Mouse (Mus musculus) heart, embryonic 12.5 days (tissue): ENCODE data around the gene Dysf. TPM values are rescaled to one million over a fixed set of nuclear protein-coding genes. Genes with fewer than 3 reads are reported as not detected.
A peak's percentile ranks its signal among the peaks of the same experiment; 100 is the strongest.

Source experiments
- ATAC-seq: fragments of 200-750 bp; cut with Nextera tagmentation; 2 replicates; pipeline ENCODE4 v1.8.0; 2017; ENCODE audit warnings: moderate TSS enrichment, moderate library complexity; ENCODE audit not compliant: insufficient number of reproducible peaks, low FRiP score
- H3K27ac ChIP-seq: fragments of 300-500 bp; sonication (generic); 2 replicates; pipeline ENCODE4 v1.5.1; 2016; ENCODE audit warnings: mild to moderate bottlenecking, moderate library complexity; ENCODE audit not compliant: poor library complexity, severe bottlenecking
- H3K27me3 ChIP-seq: fragments of 300-500 bp; sonication (generic); replicated peaks from 2 replicates; pipeline ENCODE4 v1.6.1; 2016; ENCODE audit warnings: mild to moderate bottlenecking, moderate library complexity
- H3K36me3 ChIP-seq: fragments of 300-500 bp; sonication (generic); 2 replicates; pipeline ENCODE4 v1.6.1; 2016; ENCODE audit warnings: mild to moderate bottlenecking, moderate library complexity
- H3K4me1 ChIP-seq: fragments of 300-500 bp; sonication (generic); replicated peaks from 2 replicates; pipeline ENCODE4 v1.6.1; 2016; ENCODE audit warnings: mild to moderate bottlenecking
- H3K4me2 ChIP-seq: fragments of 300-500 bp; sonication (generic); 2 replicates; pipeline ENCODE4 v1.6.1; 2016; ENCODE audit warnings: mild to moderate bottlenecking, moderate library complexity
- H3K4me3 ChIP-seq: fragments of 300-500 bp; sonication (generic); 2 replicates; pipeline ENCODE4 v1.5.1; 2016; ENCODE audit warnings: mild to moderate bottlenecking
- H3K9ac ChIP-seq: fragments of 300-500 bp; sonication (generic); 2 replicates; pipeline ENCODE4 v1.6.1; 2016; ENCODE audit warnings: mild to moderate bottlenecking, moderate library complexity
- H3K9me3 ChIP-seq: fragments of 300-500 bp; sonication (generic); replicated peaks from 2 replicates; pipeline ENCODE4 v1.6.1; 2016; ENCODE audit warnings: mild to moderate bottlenecking, moderate library complexity
- WGBS: fragments of 180-500 bp; shearing (Covaris S2); methylation state at CpG from one replicate; pipeline ENCODE4 v1.1.7; 2016; 5-methylcytosine and 5-hydroxymethylcytosine counted together
- polyA plus RNA-seq: library from polyadenylated mRNA; unstranded; fragments of >200 nt; fragmentation: Nextera tagmentation; extraction: Ambion mirVana; gene quantifications from 2 replicates; pipeline ENCODE4 v1.2.1, GENCODE M21; 2016

Gene Dysf
- polyA plus RNA-seq, 1 experiment from 2014 or later: 17.6 TPM

DNA sequence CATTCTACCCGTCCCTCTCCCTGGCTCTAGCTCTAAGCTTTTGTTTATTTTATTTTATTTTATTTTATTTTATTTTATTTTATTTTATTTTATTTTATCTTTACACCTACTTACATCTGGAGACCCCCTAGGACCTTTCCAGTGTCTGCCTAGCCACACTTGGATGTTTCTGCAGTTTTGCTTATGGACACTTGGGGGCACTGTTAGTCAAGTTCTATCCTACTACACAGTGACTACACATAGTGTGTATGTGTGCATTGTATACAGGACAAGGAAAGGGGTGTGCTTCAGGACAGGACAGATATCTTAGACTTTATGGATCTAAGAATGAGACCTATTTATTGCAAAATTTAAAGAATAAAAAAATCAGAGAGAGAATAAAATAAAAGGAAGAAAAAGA, 69.8 kb downstream of the Dysf start:
- Histone ChIP-seq H3K4me2 (no peak overlapping the region), H3K4me3 (no peak overlapping the region), H3K9ac (no peak overlapping the region), H3K27ac (no peak overlapping the region), H3K4me1 (no peaks in the 10 kb centered on the region), H3K27me3 (no peaks in the 10 kb centered on the region), H3K9me3 (0 out of 2 replicates have a peak, but pooled peaks cover 4% of the 10 kb centered on the region), H3K36me3 (peaks cover 44% of the 10 kb centered on the region)
- 0 out of 2 replicates have a peak, but pooled peaks have one; percentile 33 for ATAC-seq
- 52% methylated on average over 1 of the region's 1 CpGs for WGBS

DNA sequence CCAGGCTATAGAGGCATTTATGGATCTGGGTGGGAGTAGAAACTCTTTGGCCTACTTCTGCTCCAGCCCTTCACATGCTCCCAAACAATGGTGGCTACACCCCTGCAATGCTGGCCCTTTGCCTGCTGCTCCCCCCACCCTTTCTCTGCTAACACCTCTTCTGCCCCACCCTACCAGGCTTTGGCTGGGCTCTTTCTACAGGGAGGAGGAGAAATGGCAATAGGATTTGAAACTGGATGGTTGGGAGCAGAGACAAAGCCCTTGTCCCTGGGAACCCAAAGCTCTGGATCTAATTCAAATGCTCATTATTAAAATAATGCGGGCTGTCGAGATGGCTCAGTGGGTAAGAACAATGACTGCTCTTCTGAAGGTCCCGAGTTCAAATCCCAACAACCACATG, 72.2 kb downstream of the Dysf start:
- H3K9ac ChIP-seq: no peak overlapping the region
- 0 out of 2 replicates have a peak, but pooled peaks cover under 1% of the 10 kb centered on the region for H3K9me3 ChIP-seq
- H3K27me3 ChIP-seq: no peaks in the 10 kb centered on the region
- H3K4me3 ChIP-seq: no peak overlapping the region
- 86% methylated on average over 3 of the region's 3 CpGs for WGBS
- H3K4me2 ChIP-seq: no peak overlapping the region
- H3K4me1 ChIP-seq: peaks cover 10% of the 10 kb centered on the region; the same call in 1 of the 2 replicates
- ATAC-seq: no peak
- H3K27ac ChIP-seq: no peak overlapping the region
- peaks cover 38% of the 10 kb centered on the region for H3K36me3 ChIP-seq

DNA sequence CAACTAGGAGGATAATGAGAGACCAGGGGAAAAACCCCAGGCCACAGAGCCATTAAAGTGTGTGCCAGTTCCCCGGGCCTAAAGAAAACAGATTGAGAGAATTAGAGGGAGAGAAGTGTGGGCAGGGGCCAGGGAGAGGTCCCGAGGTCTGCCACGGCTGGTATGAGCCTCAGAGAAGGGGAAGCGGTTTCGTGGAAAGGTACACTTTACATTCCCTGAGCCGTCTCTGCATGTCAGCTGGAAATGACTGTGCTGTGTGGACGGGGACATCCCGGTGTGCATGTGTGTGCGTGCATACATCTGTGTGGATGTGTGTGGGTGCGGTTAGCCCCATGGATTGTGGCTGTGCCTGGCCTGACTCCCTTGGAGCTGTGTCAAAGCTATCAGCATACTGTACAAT, 76.4 kb downstream of the Dysf start:
- Histone ChIP-seq H3K27ac (no peak overlapping the region), H3K9me3 (peaks cover 2% of the 10 kb centered on the region; the same call in 1 of the 2 replicates), H3K36me3 (peaks cover 55% of the 10 kb centered on the region), H3K27me3 (no peaks in the 10 kb centered on the region), H3K9ac (no peak overlapping the region), H3K4me2 (no peak overlapping the region), H3K4me1 (peaks cover 10% of the 10 kb centered on the region; the same call in 1 of the 2 replicates), H3K4me3 (no peak overlapping the region)
- WGBS: 68% methylated on average over 10 of the region's 10 CpGs
- no peak for ATAC-seq

DNA sequence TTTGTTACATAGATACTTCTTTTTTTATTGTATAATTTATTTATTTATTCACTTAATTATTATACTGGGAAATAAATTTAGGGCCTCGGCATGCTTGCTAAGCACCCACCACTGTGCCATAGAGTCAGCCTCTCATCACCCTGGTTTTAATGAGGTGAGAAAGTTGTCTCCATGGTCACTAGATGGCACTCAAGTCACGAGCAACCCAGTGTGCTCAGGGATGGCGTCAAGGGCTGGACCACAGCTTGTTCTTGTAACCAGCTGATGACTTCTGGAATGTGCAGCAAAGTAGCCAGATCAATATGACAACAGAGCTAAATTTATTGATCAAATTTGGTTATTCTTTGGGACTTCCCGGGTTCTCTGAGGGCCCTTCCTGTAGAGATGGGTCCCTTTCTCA, 85.1 kb downstream of the Dysf start:
- no peak overlapping the region for H3K4me3 ChIP-seq
- peaks cover 31% of the 10 kb centered on the region for H3K36me3 ChIP-seq
- WGBS: 30% methylated on average over 4 of the region's 4 CpGs
- no peak overlapping the region for H3K4me2 ChIP-seq
- peaks cover 2% of the 10 kb centered on the region; the same call in 1 of the 2 replicates for H3K9me3 ChIP-seq
- no peak overlapping the region for H3K27ac ChIP-seq
- no peak overlapping the region for H3K9ac ChIP-seq
- no peaks in the 10 kb centered on the region; the same call in 1 of the 2 replicates for H3K27me3 ChIP-seq
- peaks cover 7% of the 10 kb centered on the region; the same call in 1 of the 2 replicates for H3K4me1 ChIP-seq
- no peak for ATAC-seq

DNA sequence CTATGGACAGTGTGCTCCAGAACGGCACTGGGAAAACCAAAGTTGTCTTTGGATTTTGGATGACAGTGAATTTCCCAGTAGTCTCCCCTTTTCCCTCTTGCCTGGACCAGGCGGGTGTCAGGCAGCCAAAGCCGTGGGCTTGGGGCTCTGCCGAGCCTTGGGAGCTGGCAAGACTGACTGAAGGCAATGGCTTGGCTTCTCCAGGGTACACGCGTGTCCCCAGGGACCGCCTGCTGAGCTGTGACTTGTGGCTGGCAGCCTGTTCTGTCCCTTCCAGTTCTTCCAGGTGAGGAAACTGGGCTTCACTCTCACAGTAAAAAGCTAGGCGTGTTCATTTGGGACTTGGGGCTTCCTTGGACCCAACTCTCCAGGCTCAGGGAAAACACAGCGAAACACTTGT, 86.1 kb downstream of the Dysf start:
- H3K9me3 ChIP-seq: peaks cover 2% of the 10 kb centered on the region; the same call in 1 of the 2 replicates
- H3K27me3 ChIP-seq: peaks cover 4% of the 10 kb centered on the region; the same call in 1 of the 2 replicates
- H3K4me3 ChIP-seq: no peak overlapping the region
- peaks cover 7% of the 10 kb centered on the region; the same call in 1 of the 2 replicates for H3K4me1 ChIP-seq
- peaks cover 32% of the 10 kb centered on the region for H3K36me3 ChIP-seq
- H3K4me2 ChIP-seq: no peak overlapping the region
- 88% methylated on average over 9 of the region's 9 CpGs for WGBS
- no peak for ATAC-seq
- H3K27ac ChIP-seq: no peak overlapping the region
- no peak overlapping the region for H3K9ac ChIP-seq

DNA sequence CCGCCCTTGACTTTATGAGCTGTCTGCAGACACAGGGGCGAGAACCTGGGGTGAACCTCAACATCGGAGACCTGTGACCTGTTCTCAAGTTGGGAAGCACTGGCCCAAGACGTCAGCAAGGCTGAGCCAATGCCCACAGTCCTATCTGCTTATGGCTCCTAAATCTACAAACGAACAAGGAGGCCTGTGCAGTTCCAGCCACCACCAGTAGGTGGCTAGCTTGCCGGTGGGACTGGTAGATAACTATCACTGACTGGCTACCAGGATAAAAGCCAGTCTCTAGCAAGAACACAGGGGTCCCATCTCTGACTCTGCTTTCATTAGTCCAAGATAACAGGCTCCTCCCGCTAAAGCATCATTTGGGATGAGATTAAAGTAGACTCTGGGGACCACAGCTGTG, 86.6 kb downstream of the Dysf start:
- H3K4me2 ChIP-seq: no peak overlapping the region
- H3K27ac ChIP-seq: no peak overlapping the region
- H3K9ac ChIP-seq: no peak overlapping the region
- no peak for ATAC-seq
- peaks cover 31% of the 10 kb centered on the region for H3K36me3 ChIP-seq
- H3K4me1 ChIP-seq: peaks cover 7% of the 10 kb centered on the region; the same call in 1 of the 2 replicates
- peaks cover 5% of the 10 kb centered on the region; the same call in 1 of the 2 replicates for H3K27me3 ChIP-seq
- no peaks in the 10 kb centered on the region; the same call in 1 of the 2 replicates for H3K9me3 ChIP-seq
- WGBS: 25% methylated on average over 7 of the region's 7 CpGs
- H3K4me3 ChIP-seq: no peak overlapping the region

DNA sequence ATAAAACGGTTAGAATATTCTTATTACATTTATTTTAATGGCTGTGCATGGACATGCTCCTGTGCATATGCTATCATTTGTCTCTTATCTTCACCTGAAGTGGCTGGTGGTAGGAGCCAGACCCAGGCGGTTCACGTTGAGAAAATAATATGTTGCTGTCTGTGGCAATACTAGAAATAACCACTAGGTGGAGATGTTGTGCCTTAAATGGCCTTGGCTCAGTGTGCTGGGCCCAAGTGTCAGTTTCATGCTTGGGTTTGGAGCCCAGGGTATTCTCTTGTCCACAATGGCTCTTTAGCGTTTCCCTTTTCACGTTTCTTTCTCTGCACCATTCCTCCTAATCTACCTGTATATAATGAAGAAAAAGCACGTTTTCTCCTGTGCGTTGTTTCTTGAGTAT, 87.5 kb downstream of the Dysf start:
- peaks cover 10% of the 10 kb centered on the region; the same call in 1 of the 2 replicates for H3K27me3 ChIP-seq
- no peaks in the 10 kb centered on the region; the same call in 1 of the 2 replicates for H3K9me3 ChIP-seq
- WGBS: 21% methylated on average over 7 of the region's 7 CpGs
- H3K4me3 ChIP-seq: no peak overlapping the region
- peaks cover 32% of the 10 kb centered on the region for H3K36me3 ChIP-seq
- peaks cover 7% of the 10 kb centered on the region; the same call in 1 of the 2 replicates for H3K4me1 ChIP-seq
- no peak overlapping the region for H3K9ac ChIP-seq
- no peak overlapping the region for H3K4me2 ChIP-seq
- ATAC-seq: 0 out of 2 replicates have a peak, but pooled peaks have one; percentile 41
- no peak overlapping the region for H3K27ac ChIP-seq

DNA sequence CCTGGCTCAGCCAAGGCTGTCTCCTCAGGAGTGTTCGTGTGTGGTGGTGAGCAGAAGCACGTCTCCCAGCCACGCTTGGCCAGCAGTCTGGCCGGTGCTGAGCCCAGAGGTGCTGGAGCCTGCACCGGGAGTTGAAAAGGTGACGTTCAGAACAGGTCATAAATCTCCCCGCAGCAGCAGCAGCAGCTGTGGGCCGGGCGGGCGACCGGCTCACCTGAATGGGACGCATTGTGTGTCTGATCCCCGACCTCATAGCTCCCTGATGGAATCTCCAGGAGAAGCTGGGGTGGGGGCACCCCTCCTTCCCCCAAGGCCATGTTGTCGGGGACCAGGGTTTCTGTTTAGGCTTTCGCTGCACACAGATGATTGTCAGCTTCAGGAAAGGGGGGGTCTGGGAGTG, 93.6 kb downstream of the Dysf start:
- Histone ChIP-seq H3K4me1 (peaks cover 19% of the 10 kb centered on the region), H3K27me3 (peaks cover 35% of the 10 kb centered on the region), H3K9ac (no peak overlapping the region), H3K9me3 (no peaks in the 10 kb centered on the region), H3K4me2 (no peak overlapping the region), H3K36me3 (peaks cover 43% of the 10 kb centered on the region), H3K4me3 (no peak overlapping the region), H3K27ac (no peak overlapping the region)
- no peak for ATAC-seq
- WGBS: 64% methylated on average over 15 of the region's 15 CpGs

DNA sequence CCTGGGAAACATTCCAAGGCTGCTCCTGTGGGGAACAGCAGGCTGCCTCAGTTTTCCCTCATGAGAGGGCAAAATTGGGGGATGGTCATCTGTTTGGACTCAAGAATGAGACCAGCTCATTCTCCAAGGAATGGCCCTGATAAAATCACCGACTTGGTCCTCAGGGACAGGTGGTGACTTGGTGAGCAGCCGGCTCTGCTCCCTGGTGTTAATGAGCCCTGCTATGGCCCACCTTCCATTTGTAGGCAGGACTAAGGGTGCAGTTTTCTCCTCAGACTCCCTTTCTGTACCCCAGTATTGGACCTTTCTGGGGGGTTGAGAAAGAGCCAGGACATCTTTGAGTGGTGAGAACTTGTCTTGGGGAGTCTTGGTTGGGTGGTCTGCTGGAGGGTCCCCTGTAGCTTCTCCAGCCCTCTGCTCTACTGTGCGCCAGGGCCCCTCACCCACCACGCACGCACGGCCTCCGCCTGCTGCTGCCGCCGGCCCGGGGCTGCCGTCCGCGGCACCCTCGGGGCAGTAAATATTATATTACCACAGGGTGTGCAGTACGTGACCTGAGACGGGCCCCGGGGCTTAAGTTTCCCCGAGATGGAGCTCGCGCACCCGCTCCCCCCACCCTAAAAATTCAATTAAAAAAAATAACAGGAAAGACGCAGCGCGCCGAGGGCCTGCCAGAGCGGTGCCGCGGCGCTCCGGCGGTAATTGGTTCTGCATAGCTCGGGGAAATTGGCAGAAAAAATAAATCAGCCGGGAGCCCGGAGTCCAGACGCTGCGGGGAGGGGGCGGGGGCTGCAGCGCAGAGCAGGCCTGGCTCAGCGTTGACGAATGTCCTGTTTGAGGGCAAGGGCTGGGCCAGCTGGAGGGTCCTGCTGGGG, 97.0 kb downstream of the Dysf start:
- Histone ChIP-seq H3K27me3 (peaks cover 30% of the 10 kb centered on the region), H3K27ac (no peak overlapping the region), H3K9ac (peak overlapping the region; percentile 66), H3K36me3 (peaks cover 41% of the 10 kb centered on the region; the same call in 1 of the 2 replicates), H3K9me3 (no peaks in the 10 kb centered on the region), H3K4me2 (peak overlapping the region; percentile 81), H3K4me1 (peaks cover 28% of the 10 kb centered on the region), H3K4me3 (peak overlapping the region; percentile 49)
- 6% methylated on average over 40 of the region's 40 CpGs for WGBS
- ATAC-seq: peak; percentile 26; the same call in 1 of the 2 replicates

DNA sequence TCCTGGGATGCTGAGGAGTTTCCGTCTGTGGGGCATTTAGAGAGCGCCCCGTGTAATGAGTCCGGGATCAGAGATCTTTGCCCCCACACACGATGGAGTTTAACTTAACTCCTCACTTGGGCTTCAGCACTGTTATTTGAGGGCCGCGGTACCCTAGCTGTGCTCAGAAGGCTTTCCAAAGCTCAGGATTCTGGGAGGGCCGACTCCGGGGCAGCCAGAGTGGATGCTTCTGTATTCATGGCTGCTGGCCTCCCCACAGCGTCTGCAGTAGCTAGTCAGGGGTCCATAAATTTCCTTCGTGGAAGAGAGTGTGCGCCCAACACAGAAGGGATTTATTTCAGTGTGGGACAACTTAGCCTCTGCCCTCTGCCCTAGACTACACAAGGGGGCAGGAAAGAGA, 97.7 kb downstream of the Dysf start:
- H3K4me3 ChIP-seq: peak overlapping the region; percentile 49
- no peak for ATAC-seq
- peaks cover 39% of the 10 kb centered on the region; the same call in 1 of the 2 replicates for H3K36me3 ChIP-seq
- no peak overlapping the region for H3K27ac ChIP-seq
- no peaks in the 10 kb centered on the region for H3K9me3 ChIP-seq
- H3K4me1 ChIP-seq: peaks cover 34% of the 10 kb centered on the region
- H3K4me2 ChIP-seq: peak overlapping the region; percentile 81
- H3K27me3 ChIP-seq: peaks cover 23% of the 10 kb centered on the region
- WGBS: 34% methylated on average over 12 of the region's 12 CpGs
- peak overlapping the region; percentile 66; the same call in 1 of the 2 replicates for H3K9ac ChIP-seq

DNA sequence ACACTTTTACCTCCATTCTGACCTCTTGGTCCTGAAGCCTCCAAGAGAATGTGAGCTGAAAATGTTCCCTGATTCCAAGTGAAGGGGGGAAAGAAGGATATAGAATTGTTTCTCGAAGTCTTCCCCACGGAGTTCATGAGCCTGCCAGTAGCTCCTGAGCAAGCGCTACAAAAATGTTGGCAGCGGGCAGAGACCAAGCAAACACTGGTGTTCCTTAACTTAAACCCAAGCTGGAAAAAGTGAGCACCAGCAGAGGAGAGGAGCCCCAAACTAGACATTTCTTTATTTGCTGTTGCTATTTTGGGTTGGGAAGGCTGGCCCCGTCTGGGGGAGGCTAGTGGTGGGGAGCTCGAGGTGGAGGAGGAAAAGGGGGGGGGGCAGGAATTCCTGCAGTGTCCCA, 102.0 kb downstream of the Dysf start:
- Histone ChIP-seq H3K4me3 (no peak overlapping the region), H3K9me3 (no peaks in the 10 kb centered on the region), H3K9ac (no peak overlapping the region), H3K4me1 (peaks cover 30% of the 10 kb centered on the region), H3K27me3 (no peaks in the 10 kb centered on the region), H3K36me3 (peaks cover 48% of the 10 kb centered on the region), H3K4me2 (no peak overlapping the region), H3K27ac (no peak overlapping the region)
- 59% methylated on average over 6 of the region's 6 CpGs for WGBS
- ATAC-seq: no peak
